Mouse (Mus musculus) liver, embryonic 12.5 days (tissue): Measurements from ENCODE around the gene Eif2ak2. TPM values are rescaled to one million over a fixed set of nuclear protein-coding genes. Genes with fewer than 3 reads are reported as not detected.

Source experiments
- ATAC-seq: fragments of 200-750 bp; cut with Nextera tagmentation; 2 replicates; pipeline ENCODE4 v1.8.0; 2017; ENCODE audit warnings: moderate number of reproducible peaks, mild to moderate bottlenecking, moderate library complexity
- H3K27ac ChIP-seq: fragments of 300-500 bp; sonication (generic); 2 replicates; pipeline ENCODE4 v1.5.1; 2016; ENCODE audit warnings: mild to moderate bottlenecking
- H3K27me3 ChIP-seq: fragments of 300-500 bp; sonication (generic); replicated peaks from 2 replicates; pipeline ENCODE4 v1.6.1; 2016; ENCODE audit warnings: mild to moderate bottlenecking, moderate library complexity
- H3K36me3 ChIP-seq: fragments of 300-500 bp; sonication (generic); 2 replicates; pipeline ENCODE4 v1.6.1; 2016; ENCODE audit warnings: mild to moderate bottlenecking, moderate library complexity
- H3K4me1 ChIP-seq: fragments of 300-500 bp; sonication (generic); 2 replicates; pipeline ENCODE4 v1.6.1; 2016
- H3K4me2 ChIP-seq: fragments of 300-500 bp; sonication (generic); 2 replicates; pipeline ENCODE4 v1.6.1; 2016; ENCODE audit warnings: mild to moderate bottlenecking, moderate library complexity
- H3K4me3 ChIP-seq: fragments of 300-500 bp; sonication (generic); 2 replicates; pipeline ENCODE4 v1.5.1; 2016; ENCODE audit warnings: mild to moderate bottlenecking, moderate library complexity
- H3K9ac ChIP-seq: fragments of 300-500 bp; sonication (generic); 2 replicates; pipeline ENCODE4 v1.6.1; 2016; ENCODE audit warnings: mild to moderate bottlenecking, moderate library complexity
- H3K9me3 ChIP-seq: fragments of 300-500 bp; sonication (generic); replicated peaks from 2 replicates; pipeline ENCODE4 v1.6.1; 2016; ENCODE audit warnings: mild to moderate bottlenecking, moderate library complexity
- WGBS: fragments of 180-500 bp; shearing (Covaris S2); methylation state at CpG from one replicate; pipeline ENCODE4 v1.1.7; 2016; ENCODE audit not compliant: insufficient replicate concordance; 5-methylcytosine and 5-hydroxymethylcytosine counted together
- polyA plus RNA-seq: library from polyadenylated mRNA; unstranded; fragments of >200 nt; fragmentation: Nextera tagmentation; extraction: Ambion mirVana; gene quantifications from 2 replicates; pipeline ENCODE4 v1.2.1, GENCODE M21; 2016

Eif2ak2 gene
- 10.3 and 12.0 TPM in 2 replicates for polyA plus RNA-seq

GRCm38 (mm10) chr17:78882401-78883112 is at the start of gene Eif2ak2:
Gene Eif2ak2, minus strand, starts transcription at chr17:78882573.
- peak within 1 kb of the TSS; percentile 81 for H3K4me2 ChIP-seq
- peaks cover 20% of the 10 kb centered on the region for H3K4me1 ChIP-seq
- 2% methylated on average over 28 of the region's 28 CpGs for WGBS
- peak within 1 kb of the TSS; percentile 72 for H3K27ac ChIP-seq
- H3K36me3 ChIP-seq, result peaks cover 19% of the 10 kb centered on the region
- H3K9ac ChIP-seq, result peak within 1 kb of the TSS; percentile 85
- no peaks in the 10 kb centered on the region for H3K9me3 ChIP-seq
- peak; percentile 98 for ATAC-seq
- H3K4me3 ChIP-seq, result peak within 1 kb of the TSS; percentile 81
- H3K27me3 ChIP-seq, result no peaks in the 10 kb centered on the region

DNA sequence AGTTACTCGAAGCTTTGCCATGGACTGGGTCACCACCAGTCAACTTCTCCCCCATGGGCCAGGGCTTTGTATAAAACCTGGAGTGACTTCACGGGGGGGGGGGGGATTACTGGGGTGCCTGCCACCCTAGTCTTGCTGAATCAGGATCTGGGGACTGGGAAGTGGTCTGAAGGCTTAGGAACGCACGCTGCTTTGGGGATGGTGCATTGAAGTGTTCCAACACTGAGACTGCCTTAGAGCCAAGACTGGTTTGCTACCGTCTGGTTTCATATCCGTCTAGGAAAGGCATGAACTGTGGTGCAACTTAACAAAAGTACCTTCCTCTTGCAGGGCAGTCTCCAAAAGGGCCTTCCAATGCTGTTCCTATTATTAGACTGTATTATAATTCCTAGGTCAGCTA is 35.3 kb upstream of the Eif2ak2 start:
- Histone ChIP-seq H3K4me3 (peak overlapping the region; percentile 78), H3K9ac (peak overlapping the region; percentile 80; the same call in 1 of the 2 replicates), H3K27me3 (no peaks in the 10 kb centered on the region), H3K4me2 (peak overlapping the region; percentile 85), H3K27ac (0 out of 2 replicates have a peak overlapping the region, but pooled peaks have one; percentile 10), H3K9me3 (no peaks in the 10 kb centered on the region), H3K36me3 (peaks cover 42% of the 10 kb centered on the region), H3K4me1 (peaks cover 24% of the 10 kb centered on the region)
- ATAC-seq, result no peak
- WGBS, result 50% methylated on average over 6 of the region's 6 CpGs

GRCm38 (mm10) chr17:78916899-78917298 is 34.5 kb upstream of the Eif2ak2 start:
- H3K9me3 ChIP-seq, result no peaks in the 10 kb centered on the region
- peak overlapping the region; percentile 85 for H3K4me2 ChIP-seq
- H3K9ac ChIP-seq, result peak overlapping the region; percentile 80
- H3K27me3 ChIP-seq, result no peaks in the 10 kb centered on the region
- H3K4me3 ChIP-seq, result peak overlapping the region; percentile 78
- H3K36me3 ChIP-seq, result peaks cover 36% of the 10 kb centered on the region
- 5% methylated on average over 11 of the region's 11 CpGs for WGBS
- peaks cover 28% of the 10 kb centered on the region for H3K4me1 ChIP-seq
- no peak for ATAC-seq
- peak overlapping the region; percentile 87 for H3K27ac ChIP-seq

- Histone ChIP-seq H3K27ac (peak within 1 kb of the TSS; percentile 87), H3K4me3 (peak within 1 kb of the TSS; percentile 78), H3K36me3 (peaks cover 30% of the 10 kb centered on the region), H3K4me1 (peaks cover 28% of the 10 kb centered on the region), H3K4me2 (peak within 1 kb of the TSS; percentile 85), H3K9ac (peak within 1 kb of the TSS; percentile 80), H3K9me3 (no peaks in the 10 kb centered on the region), H3K27me3 (no peaks in the 10 kb centered on the region)
- ATAC-seq, result peak; percentile 95
- under 1% methylated on average over 37 of the region's 37 CpGs for WGBS
Measured at GRCm38 (mm10) chr17:78916369-78916813, 34.0 kb upstream of the Eif2ak2 start, which contains the start of gene Cebpzos. Gene Cebpzos, plus strand, starts transcription at chr17:78916500.

GRCm38 (mm10) chr17:78915772-78916171 is 33.4 kb upstream of the Eif2ak2 start:
- peaks cover 28% of the 10 kb centered on the region for H3K4me1 ChIP-seq
- peak overlapping the region; percentile 78 for H3K4me3 ChIP-seq
- 47% methylated on average over 6 of the region's 6 CpGs for WGBS
- H3K36me3 ChIP-seq, result peaks cover 25% of the 10 kb centered on the region
- 0 out of 2 replicates have a peak, but pooled peaks have one; percentile 0 for ATAC-seq
- no peaks in the 10 kb centered on the region for H3K27me3 ChIP-seq
- H3K9ac ChIP-seq, result peak overlapping the region; percentile 80
- peak overlapping the region; percentile 85 for H3K4me2 ChIP-seq
- no peaks in the 10 kb centered on the region for H3K9me3 ChIP-seq
- H3K27ac ChIP-seq, result peak overlapping the region; percentile 87

DNA sequence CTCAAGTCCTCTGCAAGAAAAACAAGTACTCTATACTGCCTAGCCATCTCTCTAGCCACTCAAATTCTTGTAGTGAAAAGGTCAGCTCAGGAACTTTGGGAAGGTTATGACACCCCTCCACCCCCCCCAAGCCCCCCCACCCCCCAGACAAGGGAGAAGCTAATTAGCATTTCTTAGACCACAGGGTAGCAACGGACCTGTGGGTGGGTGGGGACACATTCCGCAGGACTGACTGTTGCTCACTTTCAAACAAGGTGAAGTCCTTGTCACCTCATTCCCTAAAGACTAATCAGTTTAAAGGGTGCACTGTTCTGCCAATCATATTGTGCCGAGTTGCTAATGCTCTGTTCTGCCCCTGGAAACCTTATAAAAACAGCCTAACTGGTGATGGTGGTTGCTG is 31.5 kb upstream of the Eif2ak2 start:
- 70% methylated on average over 3 of the region's 3 CpGs for WGBS
- ATAC-seq, result no peak
- no peak overlapping the region for H3K9ac ChIP-seq
- H3K27me3 ChIP-seq, result no peaks in the 10 kb centered on the region
- H3K36me3 ChIP-seq, result peaks cover 9% of the 10 kb centered on the region
- no peaks in the 10 kb centered on the region for H3K9me3 ChIP-seq
- H3K4me2 ChIP-seq, result peak overlapping the region; percentile 64; the same call in 1 of the 2 replicates
- no peak overlapping the region for H3K4me3 ChIP-seq
- peaks cover 28% of the 10 kb centered on the region for H3K4me1 ChIP-seq
- H3K27ac ChIP-seq, result no peak overlapping the region

- H3K27me3 ChIP-seq, result no peaks in the 10 kb centered on the region
- H3K36me3 ChIP-seq, result peaks cover under 1% of the 10 kb centered on the region; the same call in 1 of the 2 replicates
- peaks cover 28% of the 10 kb centered on the region for H3K4me1 ChIP-seq
- peak overlapping the region; percentile 8; the same call in 1 of the 2 replicates for H3K9ac ChIP-seq
- H3K27ac ChIP-seq, result no peak overlapping the region
- ATAC-seq, result peak; percentile 38; the same call in 1 of the 2 replicates
- 24% methylated on average over 6 of the region's 6 CpGs for WGBS
- H3K4me2 ChIP-seq, result peak overlapping the region; percentile 64
- no peaks in the 10 kb centered on the region for H3K9me3 ChIP-seq
- H3K4me3 ChIP-seq, result peak overlapping the region; percentile 50
Measured at GRCm38 (mm10) chr17:78912861-78913281, 30.5 kb upstream of the Eif2ak2 start.

DNA sequence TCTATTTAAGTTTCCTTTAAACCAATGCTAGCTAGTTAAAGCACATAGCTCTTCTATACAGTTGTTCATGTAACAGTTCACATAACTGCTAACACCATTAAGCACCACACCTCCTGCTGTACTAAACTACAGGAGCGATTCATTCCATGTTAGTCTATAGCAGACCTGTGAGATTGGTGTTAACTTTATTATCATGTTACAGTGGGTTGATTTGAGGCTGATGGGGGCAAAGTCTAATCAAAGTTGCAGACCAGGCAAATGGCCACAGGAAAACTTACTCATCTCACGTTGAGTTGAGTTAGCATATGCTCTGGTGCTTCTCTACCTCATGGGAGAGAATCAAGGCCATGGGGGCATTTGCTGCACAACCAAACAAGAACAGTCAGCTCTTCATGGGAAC is 27.0 kb upstream of the Eif2ak2 start:
- no peak overlapping the region for H3K9ac ChIP-seq
- no peak overlapping the region for H3K27ac ChIP-seq
- ATAC-seq, result no peak
- peaks cover 12% of the 10 kb centered on the region; the same call in 1 of the 2 replicates for H3K4me1 ChIP-seq
- no peaks in the 10 kb centered on the region for H3K9me3 ChIP-seq
- no peaks in the 10 kb centered on the region for H3K36me3 ChIP-seq
- no peaks in the 10 kb centered on the region for H3K27me3 ChIP-seq
- no peak overlapping the region for H3K4me2 ChIP-seq
- no peak overlapping the region for H3K4me3 ChIP-seq
- WGBS, result 53% methylated on average over 2 of the region's 2 CpGs

- no peak for ATAC-seq
- Histone ChIP-seq H3K9ac (no peak within 1 kb of the TSS), H3K36me3 (no peaks in the 10 kb centered on the region), H3K4me2 (no peak within 1 kb of the TSS), H3K27ac (no peak within 1 kb of the TSS), H3K4me3 (no peak within 1 kb of the TSS), H3K9me3 (no peaks in the 10 kb centered on the region), H3K4me1 (0 out of 2 replicates have a peak, but pooled peaks cover 3% of the 10 kb centered on the region), H3K27me3 (no peaks in the 10 kb centered on the region)
- 68% methylated on average over 5 of the region's 5 CpGs for WGBS
Measured at GRCm38 (mm10) chr17:78906892-78907291, 24.5 kb upstream of the Eif2ak2 start, which contains the start of gene Sult6b1. Gene Sult6b1, minus strand, starts transcription at chr17:78906992.

GRCm38 (mm10) chr17:78903158-78903557 is 20.8 kb upstream of the Eif2ak2 start:
- Histone ChIP-seq H3K4me3 (no peak overlapping the region), H3K9me3 (no peaks in the 10 kb centered on the region), H3K36me3 (no peaks in the 10 kb centered on the region), H3K9ac (no peak overlapping the region), H3K27ac (no peak overlapping the region), H3K27me3 (no peaks in the 10 kb centered on the region), H3K4me2 (no peak overlapping the region), H3K4me1 (0 out of 2 replicates have a peak, but pooled peaks cover 3% of the 10 kb centered on the region)
- 57% methylated on average over 2 of the region's 2 CpGs for WGBS
- ATAC-seq, result no peak

DNA sequence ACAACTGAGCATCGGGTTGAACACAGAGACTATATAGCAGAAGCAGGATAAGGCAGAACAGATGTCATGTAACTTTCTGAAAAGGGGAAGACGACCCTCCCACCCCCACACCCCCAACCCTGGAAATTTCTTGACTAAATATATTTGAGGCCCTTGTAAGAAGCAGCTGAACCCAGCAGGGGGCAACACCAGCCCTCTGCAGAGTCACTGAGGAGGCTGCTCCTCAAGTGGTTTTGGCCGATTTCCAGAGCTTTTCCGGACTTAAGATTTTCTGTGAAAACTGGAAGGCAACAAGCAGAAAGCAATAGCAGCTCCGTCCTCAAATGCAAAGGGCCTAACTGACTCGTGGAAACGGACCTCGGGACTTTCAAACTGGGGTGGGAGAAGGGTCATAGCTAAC is 13.0 kb upstream of the Eif2ak2 start:
- H3K36me3 ChIP-seq, result no peaks in the 10 kb centered on the region
- no peaks in the 10 kb centered on the region for H3K27me3 ChIP-seq
- 26% methylated on average over 8 of the region's 8 CpGs for WGBS
- no peaks in the 10 kb centered on the region for H3K9me3 ChIP-seq
- no peak overlapping the region for H3K4me3 ChIP-seq
- no peak overlapping the region for H3K27ac ChIP-seq
- no peaks in the 10 kb centered on the region for H3K4me1 ChIP-seq
- H3K4me2 ChIP-seq, result peak overlapping the region; percentile 22; the same call in 1 of the 2 replicates
- H3K9ac ChIP-seq, result no peak overlapping the region
- no peak for ATAC-seq

GRCm38 (mm10) chr17:78894991-78895390 is 12.6 kb upstream of the Eif2ak2 start:
- Histone ChIP-seq H3K27ac (no peak overlapping the region), H3K9ac (no peak overlapping the region), H3K9me3 (no peaks in the 10 kb centered on the region), H3K4me2 (no peak overlapping the region), H3K4me1 (no peaks in the 10 kb centered on the region), H3K27me3 (no peaks in the 10 kb centered on the region), H3K36me3 (no peaks in the 10 kb centered on the region), H3K4me3 (no peak overlapping the region)
- ATAC-seq, result no peak
- WGBS, result 73% methylated on average over 7 of the region's 7 CpGs
